Mouse (Mus musculus): ENCODE data around the gene Gas2l3. TPM values are rescaled to one million over a fixed set of nuclear protein-coding genes. Genes with fewer than 3 reads are reported as not detected.

Gene Gas2l3
- 7.8 and 9.0 TPM in 2 replicates for polyA plus RNA-seq (2015; fragmentation: Nextera tagmentation; extraction: Ambion mirVana)

DNA sequence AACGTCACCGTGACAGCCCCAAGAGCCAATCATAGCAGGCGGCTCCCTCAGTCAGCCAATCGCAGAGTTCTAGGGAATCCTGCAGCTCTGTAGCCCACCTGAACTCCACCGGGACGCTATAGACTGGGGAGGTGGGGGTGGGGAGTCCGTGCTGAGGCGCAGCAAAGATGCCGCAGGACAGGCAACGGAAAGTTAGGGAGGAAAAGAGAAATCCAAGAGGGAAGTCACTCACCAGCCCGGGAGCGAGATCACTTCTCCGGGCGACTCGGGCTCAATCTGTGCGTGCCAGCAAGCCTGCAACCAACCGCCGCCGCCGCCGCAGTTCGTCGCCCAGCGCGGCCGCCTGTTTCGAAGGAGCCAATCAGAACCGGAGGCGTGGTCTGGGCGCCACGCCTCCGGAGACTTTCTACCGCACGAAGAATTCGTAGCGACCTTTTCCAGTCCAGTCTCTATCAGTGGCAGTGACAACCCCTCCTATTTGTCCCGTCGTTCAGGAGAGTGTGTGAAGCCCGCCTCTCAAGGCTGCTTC is at the start of gene Gas2l3:
Gas2l3 (minus strand) TSS at position 345 of the 529 bp plus-strand sequence.

Other genes starting within 250 kb of the Gas2l3 start
- gene Ano4, start 99.2 kb downstream of the Gas2l3 start, polyA plus RNA-seq (2015; fragmentation: Nextera tagmentation; extraction: Ambion mirVana) = 11.2 and 11.6 TPM in 2 replicates
- gene Nr1h4, start 89.6 kb upstream of the Gas2l3 start, polyA plus RNA-seq (2015; fragmentation: Nextera tagmentation; extraction: Ambion mirVana) = 0.11 TPM in 1 of 2 replicates, not detected in the other
- gene Slc17a8, start 177.3 kb upstream of the Gas2l3 start, polyA plus RNA-seq (2015; fragmentation: Nextera tagmentation; extraction: Ambion mirVana) = 1.2 TPM in 2 replicates
- 6.3 and 7.0 TPM in 2 replicates for gene Scyl2, start 242.3 kb upstream of the Gas2l3 start, polyA plus RNA-seq (2015; fragmentation: Nextera tagmentation; extraction: Ambion mirVana)